Mouse (Mus musculus) heart, postnatal 36 days (tissue): ENCODE measurements around the gene 1700012P22Rik. TPM values are rescaled to one million over a fixed set of nuclear protein-coding genes. Genes with fewer than 3 reads are reported as not detected.

Experiments used
- total RNA-seq, 2 experiments: library from RNA; stranded (reverse); gene quantifications; 2 replicates each; pipeline ENCODE4 v1.2.3; 2021

The 1700012P22Rik gene
- total RNA-seq, 2 experiments from 2014 or later: not detected

Other genes starting within 250 kb of the 1700012P22Rik start
- gene Oog2, start 248.1 kb downstream of the 1700012P22Rik start, total RNA-seq: not detected
- not detected for gene C87977, start 225.5 kb downstream of the 1700012P22Rik start, total RNA-seq
- not detected for gene Pramel5, start 158.3 kb downstream of the 1700012P22Rik start, total RNA-seq
- gene Gm13128, start 108.5 kb downstream of the 1700012P22Rik start, total RNA-seq: not detected
- not detected for gene Gm13119, start 80.8 kb downstream of the 1700012P22Rik start, total RNA-seq
- not detected for gene Pramef20, start 60.8 kb downstream of the 1700012P22Rik start, total RNA-seq
- gene Pramef12, start 30.3 kb downstream of the 1700012P22Rik start, total RNA-seq: not detected
- gene Gm9944, start 14.5 kb upstream of the 1700012P22Rik start, total RNA-seq: not detected
- gene Aadacl3, start 25.0 kb upstream of the 1700012P22Rik start, total RNA-seq: not detected
- not detected for gene 9430007A20Rik, start 81.0 kb upstream of the 1700012P22Rik start, total RNA-seq
- not detected for gene Gm13124, start 126.4 kb upstream of the 1700012P22Rik start, total RNA-seq
- not detected for gene Aadacl4, start 174.9 kb upstream of the 1700012P22Rik start, total RNA-seq
- gene Gm436, start 247.6 kb upstream of the 1700012P22Rik start, total RNA-seq: not detected